Mouse (Mus musculus) liver, embryonic 14.5 days (tissue): ENCODE data around the gene Csf3r. TPM values are rescaled to one million over a fixed set of nuclear protein-coding genes. Genes with fewer than 3 reads are reported as not detected.
A peak's percentile ranks its signal among the peaks of the same experiment; 100 is the strongest.

Experiments
- ATAC-seq: fragments of 200-750 bp; cut with Nextera tagmentation; 2 replicates; pipeline ENCODE4 v1.8.0; 2017; ENCODE audit warnings: moderate number of reproducible peaks, mild to moderate bottlenecking, moderate library complexity; ENCODE audit not compliant: insufficient read depth
- DNase-seq, 3 experiments: peaks; one replicate each; pipeline ENCODE4 v3.0.0-alpha.2; 2012 to 2013; ENCODE audit warnings: low read depth in 3 of 3, low spot score in 3 of 3
- H3K27ac ChIP-seq: fragments of 300-500 bp; sonication (generic); 2 replicates; pipeline ENCODE4 v1.5.1; 2014; ENCODE audit warnings: moderate library complexity, mild to moderate bottlenecking, control low read depth, inconsistent platforms
- H3K27me3 ChIP-seq: fragments of 300-500 bp; sonication (generic); 2 replicates; pipeline ENCODE4 v1.6.1; 2014; ENCODE audit warnings: mild to moderate bottlenecking, low read length, moderate library complexity; ENCODE audit not compliant: control insufficient read depth, insufficient read depth
- H3K36me3 ChIP-seq: fragments of 300-500 bp; sonication (generic); replicated peaks from 2 replicates; pipeline ENCODE4 v1.6.1; 2014; ENCODE audit warnings: low read depth; ENCODE audit not compliant: control insufficient read depth, insufficient read depth
- H3K4me1 ChIP-seq, 2 experiments: fragments of 200-500 bp in 1 of 2; fragments of 300-500 bp in 1 of 2; sonication (generic) in 1 of 2; replicated peaks; 2 replicates each; pipeline ENCODE4 v1.6.1; 2012 to 2014; ENCODE audit warnings: antibody characterized with exemption in 1 of 2, inconsistent platforms in 1 of 2, low read length in 1 of 2; ENCODE audit not compliant: control insufficient read depth in 2 of 2, insufficient read depth in 2 of 2
- H3K4me2 ChIP-seq: fragments of 300-500 bp; sonication (generic); 2 replicates; pipeline ENCODE4 v1.6.1; 2014; ENCODE audit warnings: low read depth, mild to moderate bottlenecking, control low read depth, moderate library complexity
- H3K4me3 ChIP-seq, 2 experiments: fragments of 200-500 bp in 1 of 2; fragments of 300-500 bp in 1 of 2; sonication (generic) in 1 of 2; 2 replicates each; pipeline ENCODE4 v1.5.1; 2012 to 2014; ENCODE audit warnings: low read depth in 2 of 2, low read length in 2 of 2, mild to moderate bottlenecking in 2 of 2, control low read depth in 1 of 2, inconsistent platforms in 1 of 2, moderate library complexity in 1 of 2; ENCODE audit not compliant: insufficient read depth in 1 of 2
- H3K9ac ChIP-seq: fragments of 300-500 bp; sonication (generic); replicated peaks from 2 replicates; pipeline ENCODE4 v1.6.1; 2014; ENCODE audit warnings: mild to moderate bottlenecking, control low read depth, moderate library complexity
- H3K9me3 ChIP-seq: fragments of 300-500 bp; sonication (generic); 2 replicates; pipeline ENCODE4 v1.6.1; 2016; ENCODE audit warnings: low read length, mixed read lengths; ENCODE audit not compliant: control insufficient read depth
- CTCF ChIP-seq: IDR thresholded peaks from 2 replicates; pipeline ENCODE4 v1.5.1; 2016; ENCODE audit warnings: antibody characterized with exemption, low read depth, control low read depth
- EP300 ChIP-seq: IDR thresholded peaks from 2 replicates; pipeline ENCODE4 v1.6.1; 2016; ENCODE audit warnings: antibody characterized with exemption, low read depth
- WGBS: fragments of 180-500 bp; shearing (Covaris S2); extraction: QIAGEN DNeasy Blood & Tissue Kit; methylation state at CpG from one replicate; pipeline ENCODE4 v1.1.7; 2014; ENCODE audit not compliant: insufficient replicate concordance; 5-methylcytosine and 5-hydroxymethylcytosine counted together
- polyA plus RNA-seq, 2 experiments: library from polyadenylated mRNA; depleted of rRNA in 1 of 2; stranded (reverse) in 1 of 2; unstranded in 1 of 2; fragments of >200 nt; fragmentation: Nextera tagmentation in 1 of 2; extraction: Ambion mirVana in 1 of 2; gene quantifications; 2 replicates each; pipeline versions ENCODE4 v1.2.1 to v1.2.3; 2012 to 2014

The Csf3r gene
- polyA plus RNA-seq, 2 experiments: 2.7 to 3.1 TPM

- Histone ChIP-seq H3K9me3 (no peaks in the 10 kb centered on the region), H3K4me1 (no peaks in the 10 kb centered on the region), H3K36me3 (no peaks in the 10 kb centered on the region), H3K4me2 (no peak overlapping the region), H3K4me3 (no peak overlapping the region), H3K9ac (no peak overlapping the region), H3K27me3 (no peaks in the 10 kb centered on the region), H3K27ac (no peak overlapping the region)
- 63% methylated on average over 11 of the region's 11 CpGs for WGBS
- no peak for DNase-seq
- TF ChIP-seq EP300: no peak
- no peak for TF ChIP-seq CTCF
- no peak for ATAC-seq
Observed at GRCm38 (mm10) chr4:125989061-125989460, 35.3 kb upstream of the Csf3r start.

- 23% methylated on average over 7 of the region's 7 CpGs for WGBS
- no peak overlapping the region for H3K27ac ChIP-seq
- H3K4me2 ChIP-seq: no peak overlapping the region
- H3K4me1 ChIP-seq: no peaks in the 10 kb centered on the region
- DNase-seq (peak; percentile 20 to 28 (median 24)), ATAC-seq (no peak)
- no peak for TF ChIP-seq EP300
- TF ChIP-seq CTCF: peak; percentile 93
- no peak overlapping the region for H3K9ac ChIP-seq
- H3K27me3 ChIP-seq: no peaks in the 10 kb centered on the region
- H3K36me3 ChIP-seq: no peaks in the 10 kb centered on the region
- no peaks in the 10 kb centered on the region for H3K9me3 ChIP-seq
- H3K4me3 ChIP-seq: no peak overlapping the region
Observed at GRCm38 (mm10) chr4:125990143-125990542, 34.2 kb upstream of the Csf3r start.

GRCm38 (mm10) chr4:125992206-125992605, 32.1 kb upstream of the Csf3r start:
- H3K4me1 ChIP-seq: no peaks in the 10 kb centered on the region
- H3K4me3 ChIP-seq: no peak overlapping the region
- no peaks in the 10 kb centered on the region for H3K27me3 ChIP-seq
- 51% methylated on average over 3 of the region's 3 CpGs for WGBS
- no peak overlapping the region for H3K9ac ChIP-seq
- H3K36me3 ChIP-seq: no peaks in the 10 kb centered on the region
- H3K27ac ChIP-seq: no peak overlapping the region
- no peaks in the 10 kb centered on the region for H3K9me3 ChIP-seq
- ATAC-seq (no peak), DNase-seq (no peak)
- no peak overlapping the region for H3K4me2 ChIP-seq
- TF ChIP-seq CTCF (no peak), EP300 (no peak)

- H3K4me2 ChIP-seq: no peak overlapping the region
- DNase-seq (no peak), ATAC-seq (no peak)
- WGBS: 35% methylated on average over 2 of the region's 2 CpGs
- no peak overlapping the region for H3K4me3 ChIP-seq
- no peak overlapping the region for H3K27ac ChIP-seq
- H3K36me3 ChIP-seq: no peaks in the 10 kb centered on the region
- no peaks in the 10 kb centered on the region for H3K27me3 ChIP-seq
- H3K9me3 ChIP-seq: no peaks in the 10 kb centered on the region
- no peak overlapping the region for H3K9ac ChIP-seq
- H3K4me1 ChIP-seq: no peaks in the 10 kb centered on the region
- no peak for TF ChIP-seq CTCF
- no peak for TF ChIP-seq EP300
Observed at GRCm38 (mm10) chr4:125992906-125993305, 31.4 kb upstream of the Csf3r start.

GRCm38 (mm10) chr4:125996576-125996975, 27.8 kb upstream of the Csf3r start:
- Histone ChIP-seq H3K36me3 (no peaks in the 10 kb centered on the region), H3K4me2 (no peak overlapping the region), H3K4me1 (no peaks in the 10 kb centered on the region), H3K27ac (no peak overlapping the region), H3K9ac (no peak overlapping the region), H3K27me3 (no peaks in the 10 kb centered on the region), H3K9me3 (no peaks in the 10 kb centered on the region), H3K4me3 (no peak overlapping the region)
- no peak for TF ChIP-seq CTCF
- TF ChIP-seq EP300: no peak
- DNase-seq (peak in 1 of 3 experiments; percentile 12), ATAC-seq (no peak)
- 4% methylated on average over 4 of the region's 4 CpGs for WGBS
